Mouse (Mus musculus): ENCODE results near the gene Epdr1. TPM values are rescaled to one million over a fixed set of nuclear protein-coding genes. Genes with fewer than 3 reads are reported as not detected.
A peak's percentile ranks its signal among the peaks of the same experiment; 100 is the strongest.

The Epdr1 gene
- polyA plus RNA-seq, 2 experiments: 9.0 to 14.7 TPM

GRCm38 (mm10) chr13:19614311-19614710 lies 5.4 kb downstream of the Epdr1 start:
- Histone ChIP-seq H3K4me3 (ENCODE audit: insufficient read depth in 1 of 2, low read depth in 2 of 2, low read length in 2 of 2) (no peak overlapping the region), H3K4me2 (ENCODE audit: low read depth) (no peak overlapping the region), H3K27ac (no peak overlapping the region), H3K36me3 (replicated peaks; ENCODE audit: control insufficient read depth, insufficient read depth, low read depth) (no peaks in the 10 kb centered on the region), H3K4me1 (replicated peaks; ENCODE audit: control insufficient read depth in 2 of 2, insufficient read depth in 2 of 2, low read length in 1 of 2) (peaks cover 0 to 5% of the 10 kb centered on the region in 2 experiments; a peak in 3 of 4 replicates), H3K9me3 (ENCODE audit: control insufficient read depth, low read length) (no peaks in the 10 kb centered on the region), H3K9ac (replicated peaks) (no peak overlapping the region), H3K27me3 (ENCODE audit: control insufficient read depth, insufficient read depth, low read length) (no peaks in the 10 kb centered on the region)
- 52% methylated on average over 1 of the region's 1 CpGs for WGBS (ENCODE audit: insufficient replicate concordance)
- no peak for DNase-seq (ENCODE audit: low read depth in 3 of 3, low spot score in 3 of 3)
- TF ChIP-seq CTCF (IDR thresholded peaks at IDR 0.05; ENCODE audit: low read depth) (no peak), EP300 (IDR thresholded peaks at IDR 0.05; ENCODE audit: low read depth) (no peak)
- no peak for ATAC-seq (ENCODE audit: insufficient read depth)

DNA sequence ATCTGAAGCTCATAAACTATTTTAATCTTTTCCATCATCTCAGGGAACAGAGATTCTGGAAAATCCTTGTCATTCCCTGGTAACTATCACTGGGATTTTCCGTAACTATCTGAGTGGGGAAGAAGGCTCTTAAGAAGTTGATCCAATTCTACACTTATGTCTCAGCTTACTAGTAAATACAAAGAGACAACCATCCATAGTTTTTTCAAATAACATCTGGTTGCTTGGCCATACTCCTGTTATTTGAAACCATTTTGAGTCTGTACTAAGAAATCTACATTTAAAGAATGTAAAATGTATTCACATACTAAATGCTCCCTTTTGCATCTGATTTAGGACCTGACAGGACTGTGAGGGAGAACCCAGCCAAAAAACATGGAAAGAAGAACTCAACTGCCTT lies 6.3 kb downstream of the Epdr1 start:
- TF ChIP-seq EP300 (IDR thresholded peaks at IDR 0.05; ENCODE audit: low read depth): no peak
- TF ChIP-seq CTCF (IDR thresholded peaks at IDR 0.05; ENCODE audit: low read depth): no peak
- H3K36me3 ChIP-seq (replicated peaks; ENCODE audit: control insufficient read depth, insufficient read depth, low read depth): no peaks in the 10 kb centered on the region
- no peak overlapping the region for H3K4me2 ChIP-seq (ENCODE audit: low read depth)
- ATAC-seq (ENCODE audit: insufficient read depth) (no peak), DNase-seq (ENCODE audit: low read depth in 3 of 3, low spot score in 3 of 3) (no peak)
- H3K27ac ChIP-seq: no peak overlapping the region
- no peaks in the 10 kb centered on the region for H3K9me3 ChIP-seq (ENCODE audit: control insufficient read depth, low read length)
- 82% methylated on average over 1 of the region's 1 CpGs for WGBS (ENCODE audit: insufficient replicate concordance)
- H3K9ac ChIP-seq (replicated peaks): no peak overlapping the region
- H3K4me3 ChIP-seq (ENCODE audit: insufficient read depth in 1 of 2, low read depth in 2 of 2, low read length in 2 of 2): no peak overlapping the region
- peaks cover under 1 to 8% of the 10 kb centered on the region in 2 experiments; a peak in 3 of 4 replicates for H3K4me1 ChIP-seq (replicated peaks; ENCODE audit: control insufficient read depth in 2 of 2, insufficient read depth in 2 of 2, low read length in 1 of 2)
- H3K27me3 ChIP-seq (ENCODE audit: control insufficient read depth, insufficient read depth, low read length): no peaks in the 10 kb centered on the region

GRCm38 (mm10) chr13:19612963-19613362 lies 6.8 kb downstream of the Epdr1 start:
- peaks cover 2 to 4% of the 10 kb centered on the region in 2 experiments; a peak in 3 of 4 replicates for H3K4me1 ChIP-seq (replicated peaks; ENCODE audit: control insufficient read depth in 2 of 2, insufficient read depth in 2 of 2, low read length in 1 of 2)
- H3K27me3 ChIP-seq (ENCODE audit: control insufficient read depth, insufficient read depth, low read length): no peaks in the 10 kb centered on the region
- H3K9ac ChIP-seq (replicated peaks): no peak overlapping the region
- no peak overlapping the region for H3K4me2 ChIP-seq (ENCODE audit: low read depth)
- no peaks in the 10 kb centered on the region for H3K36me3 ChIP-seq (replicated peaks; ENCODE audit: control insufficient read depth, insufficient read depth, low read depth)
- H3K9me3 ChIP-seq (ENCODE audit: control insufficient read depth, low read length): no peaks in the 10 kb centered on the region
- no peak overlapping the region for H3K27ac ChIP-seq
- DNase-seq (ENCODE audit: low read depth in 3 of 3, low spot score in 3 of 3) (no peak), ATAC-seq (ENCODE audit: insufficient read depth) (no peak)
- no peak overlapping the region for H3K4me3 ChIP-seq (ENCODE audit: insufficient read depth in 1 of 2, low read depth in 2 of 2, low read length in 2 of 2)
- 77% methylated on average over 3 of the region's 3 CpGs for WGBS (ENCODE audit: insufficient replicate concordance)
- TF ChIP-seq EP300 (IDR thresholded peaks at IDR 0.05; ENCODE audit: low read depth) (no peak), CTCF (IDR thresholded peaks at IDR 0.05; ENCODE audit: low read depth) (no peak)

- no peaks in the 10 kb centered on the region for H3K27me3 ChIP-seq (ENCODE audit: control insufficient read depth, insufficient read depth, low read length)
- ATAC-seq (ENCODE audit: insufficient read depth) (no peak), DNase-seq (ENCODE audit: low read depth in 3 of 3, low spot score in 3 of 3) (no peak)
- no peaks in the 10 kb centered on the region for H3K9me3 ChIP-seq (ENCODE audit: control insufficient read depth, low read length)
- H3K36me3 ChIP-seq (replicated peaks; ENCODE audit: control insufficient read depth, insufficient read depth, low read depth): no peaks in the 10 kb centered on the region
- no peak overlapping the region for H3K9ac ChIP-seq (replicated peaks)
- H3K27ac ChIP-seq: no peak overlapping the region
- peaks cover 2 to 3% of the 10 kb centered on the region in 2 experiments; a peak in 1 of 4 replicates for H3K4me1 ChIP-seq (replicated peaks; ENCODE audit: control insufficient read depth in 2 of 2, insufficient read depth in 2 of 2, low read length in 1 of 2)
- no peak overlapping the region for H3K4me2 ChIP-seq (ENCODE audit: low read depth)
- no peak for TF ChIP-seq EP300 (IDR thresholded peaks at IDR 0.05; ENCODE audit: low read depth)
- no peak for TF ChIP-seq CTCF (IDR thresholded peaks at IDR 0.05; ENCODE audit: low read depth)
- H3K4me3 ChIP-seq (ENCODE audit: insufficient read depth in 1 of 2, low read depth in 2 of 2, low read length in 2 of 2): no peak overlapping the region
- 69% methylated on average over 1 of the region's 1 CpGs for WGBS (ENCODE audit: insufficient replicate concordance)
Measured at GRCm38 (mm10) chr13:19612348-19612747, 7.4 kb downstream of the Epdr1 start.

- Histone ChIP-seq H3K27me3 (ENCODE audit: control insufficient read depth, insufficient read depth, low read length) (no peaks in the 10 kb centered on the region), H3K4me3 (ENCODE audit: insufficient read depth in 1 of 2, low read depth in 2 of 2, low read length in 2 of 2) (no peak overlapping the region), H3K36me3 (replicated peaks; ENCODE audit: control insufficient read depth, insufficient read depth, low read depth) (no peaks in the 10 kb centered on the region), H3K9me3 (ENCODE audit: control insufficient read depth, low read length) (no peaks in the 10 kb centered on the region), H3K4me2 (ENCODE audit: low read depth) (no peak overlapping the region), H3K27ac (no peak overlapping the region), H3K4me1 (replicated peaks; ENCODE audit: control insufficient read depth in 2 of 2, insufficient read depth in 2 of 2, low read length in 1 of 2) (peaks cover 2 to 4% of the 10 kb centered on the region in 2 experiments; a peak in 2 of 4 replicates), H3K9ac (replicated peaks) (no peak overlapping the region)
- ATAC-seq (ENCODE audit: insufficient read depth) (peak; percentile 59; the same call in 1 of the 2 replicates), DNase-seq (ENCODE audit: low read depth in 3 of 3, low spot score in 3 of 3) (no peak)
- TF ChIP-seq CTCF (IDR thresholded peaks at IDR 0.05; ENCODE audit: low read depth) (no peak), EP300 (IDR thresholded peaks at IDR 0.05; ENCODE audit: low read depth) (peak; percentile 38)
Measured at GRCm38 (mm10) chr13:19608120-19608519, 11.6 kb downstream of the Epdr1 start.

Data from liver, embryonic 14.5 days (tissue).